Mouse (Mus musculus): ENCODE results near the gene Actn2.

Gene Actn2

GRCm38 (mm10) chr13:12340183-12340975 lies at the start of gene Actn2:
Gene Actn2 (minus strand): TSS chr13:12340760.
- peak; percentile 77 for DNase-seq

DNA sequence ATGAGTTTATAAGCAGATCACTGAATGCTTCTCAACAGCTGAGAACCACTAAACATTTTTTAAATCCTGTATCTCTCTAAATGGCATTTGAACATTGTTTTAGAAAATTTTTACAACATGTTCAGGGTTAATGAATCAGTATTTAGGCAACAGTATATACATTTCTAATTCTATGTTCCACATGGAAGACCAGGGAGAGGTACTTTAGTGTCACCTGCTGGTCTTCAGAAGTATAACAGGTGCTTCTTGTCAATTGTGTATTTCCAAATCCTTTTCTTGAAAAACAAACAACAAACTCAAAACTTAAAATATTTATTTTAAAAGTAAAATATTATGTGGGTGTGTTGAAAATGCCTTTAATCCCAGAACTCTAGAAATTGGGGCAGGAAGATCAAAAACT lies 45.7 kb upstream of the Actn2 start:
- no peak for DNase-seq

GRCm38 (mm10) chr13:12384796-12385195 lies 44.2 kb upstream of the Actn2 start:
- no peak for DNase-seq

- no peak for DNase-seq
These were observed 36.2 kb upstream of the Actn2 start for GRCm38 (mm10) chr13:12376778-12377177.

- no peak for DNase-seq
These were observed 32.2 kb upstream of the Actn2 start for GRCm38 (mm10) chr13:12372755-12373154.

DNA sequence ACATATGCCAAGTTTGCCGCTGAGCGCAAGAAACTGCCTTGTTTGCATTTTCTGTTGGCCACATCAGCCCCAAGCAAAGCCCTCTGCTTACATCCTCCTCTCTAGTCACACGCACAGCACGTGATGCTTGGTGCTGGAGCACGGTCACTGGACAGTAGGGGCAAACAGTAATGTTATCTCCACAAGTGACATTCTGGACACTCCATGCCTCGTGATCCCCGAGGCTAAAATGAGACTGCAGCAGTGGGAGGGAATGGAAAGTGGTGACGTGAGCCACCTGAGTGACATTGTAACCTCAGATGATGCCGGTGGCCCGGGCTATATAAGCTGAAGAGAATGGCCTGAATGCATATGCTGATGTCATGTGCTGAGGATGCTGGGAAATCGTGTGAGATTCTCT lies 29.4 kb upstream of the Actn2 start:
- DNase-seq: no peak

DNA sequence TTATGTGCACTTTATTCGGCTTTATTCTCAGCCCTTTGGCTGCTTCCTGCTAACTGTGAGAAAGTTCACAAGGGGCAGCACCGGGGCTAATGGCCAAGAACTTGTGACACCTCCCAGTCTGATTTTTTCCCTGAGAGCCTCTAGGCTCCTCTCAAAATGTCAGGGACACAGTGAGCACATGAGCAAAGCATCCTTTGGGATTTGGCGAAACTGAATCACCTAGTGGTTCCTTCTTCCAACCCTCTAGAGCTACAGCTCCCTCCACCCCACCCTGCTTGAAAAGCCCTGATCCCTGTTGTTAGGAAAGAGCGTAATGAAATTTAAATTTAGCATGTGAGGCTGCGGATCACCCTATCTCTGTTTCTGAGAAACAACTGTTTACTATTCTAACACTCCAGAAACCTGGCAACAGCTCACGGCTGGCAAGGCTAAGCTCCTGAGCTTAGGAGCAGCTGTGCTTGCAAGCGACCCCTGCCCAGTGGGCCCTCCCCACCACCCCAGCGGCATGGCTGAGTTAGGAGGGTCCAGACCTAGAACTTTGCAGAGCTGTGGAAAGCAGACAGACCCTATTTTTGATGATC lies 28.6 kb upstream of the Actn2 start:
- DNase-seq: no peak

GRCm38 (mm10) chr13:12361486-12361885 lies 20.9 kb upstream of the Actn2 start:
- DNase-seq: no peak

DNA sequence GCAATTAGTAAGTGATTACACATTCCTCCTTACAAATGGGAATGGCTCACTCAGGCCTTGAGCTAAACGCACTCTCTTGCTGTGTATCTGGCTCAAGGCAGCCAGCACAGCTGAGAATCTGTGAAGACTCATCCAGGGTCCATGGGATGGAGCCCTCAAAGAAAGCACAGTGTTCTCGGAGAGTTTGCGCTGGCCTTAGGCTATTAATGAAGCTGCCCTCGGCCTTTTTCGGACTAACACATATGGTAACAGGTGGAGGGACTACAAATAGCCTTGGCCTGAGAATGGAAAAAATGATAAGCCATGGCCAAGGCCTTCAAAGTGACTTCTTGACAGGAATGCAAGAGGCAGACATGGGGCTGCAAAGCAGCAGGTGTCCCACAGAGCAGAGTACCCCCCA lies 17.0 kb upstream of the Actn2 start:
- DNase-seq: no peak

- DNase-seq: no peak
These were observed 15.6 kb upstream of the Actn2 start for GRCm38 (mm10) chr13:12356184-12356583.

DNA sequence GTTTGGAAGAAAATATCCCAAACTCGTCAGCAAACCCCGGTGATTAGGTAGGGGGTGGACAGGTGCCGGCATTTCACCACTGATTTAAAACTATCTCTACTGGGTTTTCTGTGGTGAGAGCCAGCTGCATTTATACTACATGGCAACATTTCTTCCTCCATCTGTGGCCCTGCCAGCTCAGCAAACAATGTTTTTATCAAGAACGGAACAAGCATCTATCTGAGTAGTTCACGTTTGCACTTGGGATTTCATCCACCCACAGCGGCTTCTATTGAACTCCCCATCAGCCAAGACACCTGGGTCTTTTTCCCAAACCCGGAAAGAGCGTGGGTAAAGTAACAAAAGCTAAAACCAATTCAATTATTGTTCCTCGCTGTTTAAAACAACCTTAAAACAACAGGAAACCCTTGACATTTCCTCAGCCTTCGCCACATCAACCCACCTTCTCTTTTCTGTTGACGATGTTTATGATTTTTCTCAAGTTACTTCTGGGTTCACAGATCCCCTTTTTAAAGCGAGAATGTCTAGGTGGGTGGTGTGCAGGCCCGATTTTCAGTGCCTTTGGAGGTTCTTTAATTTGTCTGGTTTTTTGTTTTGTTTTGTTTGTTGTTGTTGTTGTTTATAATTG lies 8.8 kb upstream of the Actn2 start:
- no peak for DNase-seq

- DNase-seq: no peak
These were observed 6.3 kb upstream of the Actn2 start for GRCm38 (mm10) chr13:12346837-12347236.

DNA sequence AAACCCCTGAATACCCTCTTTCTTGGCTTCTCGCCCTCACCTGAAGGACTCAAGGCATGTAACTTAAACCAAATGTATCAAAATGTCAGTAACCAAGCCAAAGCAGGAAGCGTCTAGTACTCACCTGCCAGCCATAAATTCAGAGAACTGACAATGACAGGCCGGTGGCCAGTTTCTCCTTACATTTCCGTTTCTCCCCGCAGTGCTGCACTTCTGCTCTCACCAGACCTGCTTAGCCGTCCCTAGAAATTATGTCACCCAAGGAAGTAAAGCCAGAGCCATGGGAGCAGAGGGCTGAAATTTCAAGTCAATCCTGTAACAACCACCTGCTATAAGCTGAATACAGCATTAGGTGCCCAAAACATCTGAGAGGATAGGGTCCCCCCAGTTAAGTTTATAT lies 887 bp upstream of the Actn2 start:
- DNase-seq: no peak

GRCm38 (mm10) chr13:12339446-12339845 lies 1.1 kb downstream of the Actn2 start:
- DNase-seq: no peak

DNA sequence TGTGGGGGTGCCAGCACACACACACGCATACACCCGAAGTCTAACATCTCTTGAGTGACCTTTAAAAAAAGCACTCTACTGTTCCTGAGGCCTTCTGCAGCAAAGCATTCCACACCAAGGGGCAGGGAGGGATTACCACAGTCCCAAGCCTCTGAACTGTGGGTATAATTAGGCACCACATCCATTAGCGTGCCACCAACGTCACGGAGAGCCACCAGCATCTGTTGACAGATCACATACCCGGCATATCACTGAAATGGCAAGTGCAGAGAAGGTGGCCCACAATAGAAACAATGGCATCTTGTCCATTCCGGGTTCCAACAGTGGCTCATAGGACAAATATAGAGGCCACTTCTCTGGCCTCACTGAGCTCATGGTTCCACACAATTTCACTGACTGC lies 2.8 kb downstream of the Actn2 start:
- DNase-seq: no peak

DNA sequence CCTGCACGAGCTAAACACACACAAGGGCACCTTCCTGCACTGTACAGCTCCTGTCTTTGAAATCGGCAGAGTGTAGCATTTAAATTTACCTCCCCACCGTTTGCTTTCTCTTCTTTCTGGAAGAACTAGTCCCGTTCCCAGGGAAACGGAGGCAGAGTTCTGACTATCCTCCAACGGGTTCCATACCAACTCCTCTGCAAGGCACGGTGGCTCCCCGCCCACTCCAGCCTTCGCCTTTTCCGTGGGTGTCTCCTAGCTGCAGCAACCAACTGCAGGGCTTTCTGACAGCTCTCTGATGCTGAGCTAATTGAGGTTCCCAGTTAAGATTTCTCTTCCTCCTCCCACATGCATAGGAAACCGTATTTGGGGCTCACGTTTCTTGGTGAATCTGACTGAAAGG lies 6.5 kb downstream of the Actn2 start:
- DNase-seq: no peak

GRCm38 (mm10) chr13:12331528-12331927 lies 9.0 kb downstream of the Actn2 start:
- no peak for DNase-seq

- DNase-seq: no peak
These were observed 12.2 kb downstream of the Actn2 start for GRCm38 (mm10) chr13:12328392-12328791.

GRCm38 (mm10) chr13:12327577-12327976 lies 13.0 kb downstream of the Actn2 start:
- DNase-seq: no peak

- no peak for DNase-seq
These were observed 17.4 kb downstream of the Actn2 start for GRCm38 (mm10) chr13:12323076-12323625.

GRCm38 (mm10) chr13:12320148-12320547 lies 20.4 kb downstream of the Actn2 start:
- DNase-seq: no peak

DNA sequence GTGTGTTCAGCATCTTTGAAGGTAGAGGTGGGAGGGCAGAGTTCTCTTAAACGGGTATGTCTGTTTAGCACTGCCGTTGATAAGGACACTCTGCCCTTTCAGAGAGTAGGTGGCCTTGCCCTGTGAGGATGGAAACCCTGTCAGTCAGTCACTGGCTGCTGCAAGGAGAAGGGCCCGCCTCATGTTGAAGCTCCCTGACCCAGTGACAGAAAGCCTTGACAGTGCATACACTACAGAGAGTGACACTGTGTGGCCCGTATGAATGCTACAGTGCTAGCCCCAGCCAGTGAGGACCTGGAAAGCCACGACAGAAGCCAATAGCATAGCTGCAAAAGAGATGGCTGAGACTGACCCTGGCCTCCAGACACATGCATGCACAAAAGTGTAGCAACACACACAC lies 22.5 kb downstream of the Actn2 start:
- no peak for DNase-seq

DNA sequence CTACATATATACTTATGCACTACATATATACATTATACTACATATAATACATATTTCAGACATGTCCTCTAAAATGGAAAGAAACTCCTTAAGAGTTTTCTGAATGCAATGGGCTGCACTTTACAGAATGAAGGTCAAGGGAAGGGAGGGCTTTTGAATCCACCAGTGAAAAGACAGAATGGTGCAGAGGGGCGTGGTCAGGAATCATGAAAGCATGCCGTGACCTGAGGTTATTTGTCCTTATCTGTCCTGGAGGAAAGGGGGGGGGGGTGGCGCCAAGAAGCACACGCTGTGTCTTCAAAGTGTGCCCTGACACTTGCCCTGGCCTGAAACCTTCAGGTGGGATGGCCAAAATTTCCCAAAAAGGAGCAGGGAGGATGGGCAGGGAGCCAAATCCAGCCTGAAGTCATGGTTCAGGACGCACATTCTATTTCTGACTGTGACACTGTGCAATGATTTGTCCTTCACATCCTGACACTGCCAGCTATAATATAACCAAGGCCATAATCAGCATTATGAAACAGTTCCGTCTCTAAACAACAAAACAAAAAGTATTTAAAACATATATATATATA lies 23.3 kb downstream of the Actn2 start:
- DNase-seq: no peak

DNA sequence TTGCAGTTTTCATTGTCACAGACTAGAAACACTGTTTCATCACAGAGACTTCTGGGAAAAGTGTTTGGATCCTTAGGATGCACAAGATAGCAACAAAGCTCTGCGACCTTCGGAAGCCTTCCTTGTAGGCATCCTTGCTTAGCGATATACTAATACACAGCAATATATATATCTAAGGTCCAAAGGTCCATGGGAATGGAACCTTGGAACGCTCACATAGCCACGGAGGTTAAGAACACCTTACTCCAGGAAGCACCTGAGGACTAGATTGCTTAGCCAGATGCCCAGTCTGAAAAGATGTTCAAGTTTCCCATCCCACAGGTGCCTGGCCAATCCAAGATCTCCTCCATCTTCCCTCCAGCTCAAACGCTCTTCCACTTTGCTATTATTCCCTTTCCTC lies 26.4 kb downstream of the Actn2 start:
- DNase-seq: no peak
